Mouse (Mus musculus) embryonic fibroblast, embryonic 13.5 days (primary cell): ENCODE results near the gene Syt2.

ENCODE experiments used
- CTCF ChIP-seq: IDR thresholded peaks from 2 replicates; pipeline ENCODE4 v1.5.1; 2011; ENCODE audit warnings: mild to moderate bottlenecking, control low read depth, low read length, moderate library complexity, borderline replicate concordance; ENCODE audit not compliant: insufficient read depth
- POLR2A ChIP-seq: IDR thresholded peaks from 2 replicates; pipeline ENCODE4 v1.6.1; 2011; ENCODE audit warnings: low read depth, mild to moderate bottlenecking, control low read depth, low read length, moderate library complexity

DNA sequence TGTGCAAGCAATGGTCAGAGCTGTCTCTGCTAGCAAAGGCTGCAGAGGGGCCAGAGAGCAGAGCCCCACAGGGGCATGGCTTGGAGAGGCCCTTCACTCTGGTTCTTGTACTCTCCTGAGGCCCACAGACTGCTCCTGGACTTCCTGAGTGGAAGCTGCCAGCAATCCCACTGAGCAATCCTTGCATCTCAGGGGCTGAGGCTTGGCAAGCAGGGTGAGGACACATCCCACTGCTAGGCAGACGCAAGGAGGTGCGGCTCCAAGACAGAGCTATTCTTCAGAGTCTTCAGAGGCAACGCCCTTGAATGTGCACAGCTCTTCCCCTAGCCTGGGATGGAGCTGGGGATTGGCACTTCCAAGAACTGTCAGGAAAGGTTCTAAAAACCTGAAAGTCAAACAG, 110.8 kb downstream of the Syt2 start:
- TF ChIP-seq CTCF, result no peak
- TF ChIP-seq POLR2A, result no peak
